7 mouse cellular contexts compared by ENCODE assay signal in genomic region chr2:130365211-130366094, GRCm38 (mm10). TPM values are rescaled to one million over a fixed set of nuclear protein-coding genes. Genes with fewer than 3 reads are reported as not detected.
DNase-seq lines count a peak whose midpoint lies in the region; ATAC-seq lines count a peak whose summit lies in the region.

No protein-coding gene starts in this region.

- no peak overlapping the region for H3K27ac ChIP-seq in hindbrain, embryonic 14.5 days
- no peak overlapping the region for H3K27ac ChIP-seq in midbrain, embryonic 12.5 days (replicated peaks)

- 0 out of 2 replicates have a peak, but pooled peaks have one; percentile 14 for ATAC-seq in hindbrain, embryonic 14.5 days (ENCODE audit: low FRiP score)
- no peak for ATAC-seq in midbrain, embryonic 12.5 days (ENCODE audit: low FRiP score, low read depth)

- 9% methylated on average over 27 of the region's 30 CpGs for WGBS in hindbrain, embryonic 14.5 days
- 7% methylated on average over 30 of the region's 30 CpGs for WGBS in midbrain, embryonic 12.5 days

- peak overlapping the region; percentile 29; the same call in 1 of the 2 replicates for H3K9ac ChIP-seq in hindbrain, embryonic 14.5 days
- H3K9ac ChIP-seq in midbrain, embryonic 12.5 days (replicated peaks): peak overlapping the region; percentile 32; the same call in 1 of the 2 replicates

- peaks cover 43% of the 10 kb centered on the region for H3K27me3 ChIP-seq in hindbrain, embryonic 14.5 days (ENCODE audit: control insufficient read depth, insufficient read depth, low read length)
- peaks cover 46% of the 10 kb centered on the region for H3K27me3 ChIP-seq in midbrain, embryonic 12.5 days

- 0 out of 2 replicates have a peak, but pooled peaks cover 5% of the 10 kb centered on the region for H3K4me1 ChIP-seq in hindbrain, embryonic 14.5 days (replicated peaks; ENCODE audit: control insufficient read depth, insufficient read depth, low read length)
- peaks cover 18% of the 10 kb centered on the region for H3K4me1 ChIP-seq in midbrain, embryonic 12.5 days

- no peaks in the 10 kb centered on the region for H3K9me3 ChIP-seq in hindbrain, embryonic 14.5 days (ENCODE audit: control insufficient read depth, low read length)
- no peaks in the 10 kb centered on the region for H3K9me3 ChIP-seq in midbrain, embryonic 12.5 days

- peak overlapping the region; percentile 48 for H3K4me2 ChIP-seq in hindbrain, embryonic 14.5 days (replicated peaks)
- H3K4me2 ChIP-seq in midbrain, embryonic 12.5 days (replicated peaks): peak overlapping the region; percentile 58

- no peaks in the 10 kb centered on the region for H3K36me3 ChIP-seq in hindbrain, embryonic 14.5 days (replicated peaks; ENCODE audit: control insufficient read depth, insufficient read depth)
- H3K36me3 ChIP-seq in midbrain, embryonic 12.5 days: no peaks in the 10 kb centered on the region

- DNase-seq in ZHBTc4 (ENCODE audit: low read depth, low spot score): peak; percentile 48
- DNase-seq in embryo, embryonic 9.5 days (ENCODE audit: extremely low spot score): peak; percentile 23
- DNase-seq in hindbrain, embryonic 14.5 days (ENCODE audit: low spot score): no peak
- peak; percentile 19 for DNase-seq in yolk sac, embryonic 10.5 days (ENCODE audit: low spot score)
- no peak for DNase-seq in gastrocnemius, adult 18-20 months (ENCODE audit: low spot score)
- no peak for DNase-seq in adrenal gland, adult (ENCODE audit: inconsistent age in 2 of 2, low spot score in 1 of 2)

- H3K4me3 ChIP-seq in hindbrain, embryonic 14.5 days (replicated peaks; ENCODE audit: low read length): peak overlapping the region; percentile 24
- peak overlapping the region; percentile 36 for H3K4me3 ChIP-seq in midbrain, embryonic 12.5 days

RNA-seq across cellular contexts. Expression of gene Cpxm1, which starts 31.9 kb away (rescaled TPM):
- 22.8 and 23.8 TPM in 2 replicates for polyA plus RNA-seq in hindbrain, embryonic 14.5 days (2014; fragmentation: Nextera tagmentation; extraction: Ambion mirVana)
- 33.6 and 59.5 TPM in 2 replicates for polyA plus RNA-seq in midbrain, embryonic 12.5 days (2016; fragmentation: Nextera tagmentation; extraction: Ambion mirVana)
- total RNA-seq in gastrocnemius, adult 18-20 months (2021): 1 to 10 TPM; 2.2 to 2.4 TPM

RNA-seq across cellular contexts. Expression of gene Gm28372, which starts 39.6 kb away (rescaled TPM):
- 0.35 TPM in 1 of 2 replicates, not detected in the other for polyA plus RNA-seq in hindbrain, embryonic 14.5 days (2014; fragmentation: Nextera tagmentation; extraction: Ambion mirVana)
- 0.13 and 0.23 TPM in 2 replicates for polyA plus RNA-seq in midbrain, embryonic 12.5 days (2016; fragmentation: Nextera tagmentation; extraction: Ambion mirVana)
- total RNA-seq in gastrocnemius, adult 18-20 months (2021): not detected

RNA-seq across cellular contexts. Expression of gene 1700020A23Rik, which starts 39.6 kb away (rescaled TPM):
- polyA plus RNA-seq in hindbrain, embryonic 14.5 days (2014; fragmentation: Nextera tagmentation; extraction: Ambion mirVana): 0.72 TPM in 1 of 2 replicates, not detected in the other
- 0.38 and 0.55 TPM in 2 replicates for polyA plus RNA-seq in midbrain, embryonic 12.5 days (2016; fragmentation: Nextera tagmentation; extraction: Ambion mirVana)
- total RNA-seq in gastrocnemius, adult 18-20 months (2021): not detected

RNA-seq across cellular contexts. Expression of gene Tmem239, which starts 40.8 kb away (rescaled TPM):
- polyA plus RNA-seq in hindbrain, embryonic 14.5 days (2014; fragmentation: Nextera tagmentation; extraction: Ambion mirVana): not detected in 2 replicates
- polyA plus RNA-seq in midbrain, embryonic 12.5 days (2016; fragmentation: Nextera tagmentation; extraction: Ambion mirVana): not detected in 2 replicates
- total RNA-seq in gastrocnemius, adult 18-20 months (2021): not detected

RNA-seq across cellular contexts. Expression of gene Vps16, which starts 58.7 kb away (rescaled TPM):
- polyA plus RNA-seq in hindbrain, embryonic 14.5 days (2014; fragmentation: Nextera tagmentation; extraction: Ambion mirVana): 75.9 and 91.3 TPM in 2 replicates
- 113 and 115 TPM in 2 replicates for polyA plus RNA-seq in midbrain, embryonic 12.5 days (2016; fragmentation: Nextera tagmentation; extraction: Ambion mirVana)
- 10 to 100 TPM; 17.6 to 19.2 TPM for total RNA-seq in gastrocnemius, adult 18-20 months (2021)

Comparison
In these comparisons a context has a peak if more than half of its experiments do, and no peak if none do; other contexts are left out.
1. DNase-seq: peak in ZHBTc4 (single experiment), embryo, embryonic 9.5 days (single experiment) and yolk sac, embryonic 10.5 days (single experiment); none in hindbrain, embryonic 14.5 days (single experiment), gastrocnemius, adult 18-20 months (single experiment) and adrenal gland, adult (0 of 2).